Mouse (Mus musculus) kidney, postnatal 0 days (tissue): ENCODE measurements at regions not wholly inside any gene's neighbourhood (a gene's known extent, or its start where the extent isn't known, plus 50 kb on each side); places are given as distances from the start of the nearest gene placed in this dataset.
"Not testable (repeated sequence)": the region's sequence is repeated elsewhere in the genome, so short reads cannot be mapped to it uniquely, and the experiment has no call there.

Source experiments
- ATAC-seq: fragments of 200-750 bp; cut with Nextera tagmentation; replicated peaks from 2 replicates; pipeline ENCODE4 v1.8.0; 2017; ENCODE audit warnings: low read depth, moderate number of reproducible peaks, moderate TSS enrichment, moderate library complexity; ENCODE audit not compliant: low FRiP score
- DNase-seq: peaks from one replicate; pipeline ENCODE4 v3.0.0-alpha.2; 2016; ENCODE audit warnings: low spot score
- H3K27ac ChIP-seq: fragments of 300-500 bp; sonication (generic); 2 replicates; pipeline ENCODE4 v1.5.1; 2014; ENCODE audit warnings: mild to moderate bottlenecking
- H3K27me3 ChIP-seq: fragments of 300-500 bp; sonication (generic); 2 replicates; pipeline ENCODE4 v1.6.1; 2014; ENCODE audit warnings: low read length, mixed read lengths; ENCODE audit not compliant: insufficient read depth
- H3K36me3 ChIP-seq: fragments of 300-500 bp; sonication (generic); 2 replicates; pipeline ENCODE4 v1.6.1; 2014; ENCODE audit warnings: low read length, mixed read lengths; ENCODE audit not compliant: insufficient read depth
- H3K4me1 ChIP-seq: fragments of 300-500 bp; sonication (generic); replicated peaks from 2 replicates; pipeline ENCODE4 v1.6.1; 2014; ENCODE audit warnings: antibody characterized with exemption, low read length, mixed read lengths; ENCODE audit not compliant: insufficient read depth
- H3K4me2 ChIP-seq: fragments of 300-500 bp; sonication (generic); 2 replicates; pipeline ENCODE4 v1.6.1; 2014; ENCODE audit warnings: mild to moderate bottlenecking, low read length, moderate library complexity, mixed read lengths
- H3K4me3 ChIP-seq: fragments of 300-500 bp; sonication (generic); replicated peaks from 2 replicates; pipeline ENCODE4 v1.5.1; 2014; ENCODE audit warnings: low read depth, low read length
- H3K9ac ChIP-seq: fragments of 300-500 bp; sonication (generic); 2 replicates; pipeline ENCODE4 v1.6.1; 2014; ENCODE audit warnings: low read depth, low read length
- H3K9me3 ChIP-seq: fragments of 300-500 bp; sonication (generic); replicated peaks from 2 replicates; pipeline ENCODE4 v1.6.1; 2016; ENCODE audit warnings: low read length, inconsistent platforms, mixed read lengths
- CTCF ChIP-seq: IDR thresholded peaks from 2 replicates; pipeline ENCODE4 v1.5.1; 2016; ENCODE audit warnings: antibody characterized with exemption, low read depth, mild to moderate bottlenecking, moderate library complexity
- WGBS: fragments of 180-500 bp; shearing (Covaris S2); extraction: QIAGEN DNeasy Blood & Tissue Kit; methylation state at CpG from one replicate; pipeline ENCODE4 v1.1.7; 2014; 5-methylcytosine and 5-hydroxymethylcytosine counted together

- H3K27ac ChIP-seq = no peak overlapping the region
- no peaks in the 10 kb centered on the region for H3K9me3 ChIP-seq
- ATAC-seq = no peak
- no peak overlapping the region for H3K9ac ChIP-seq
- no peak for TF ChIP-seq CTCF
- H3K4me2 ChIP-seq = no peak overlapping the region
- no peaks in the 10 kb centered on the region for H3K4me1 ChIP-seq
- 85% methylated on average over 3 of the region's 3 CpGs for WGBS
- H3K36me3 ChIP-seq = no peaks in the 10 kb centered on the region
- no peak for DNase-seq
- H3K4me3 ChIP-seq = no peak overlapping the region
- H3K27me3 ChIP-seq = no peaks in the 10 kb centered on the region
Measured at GRCm38 (mm10) chr2:55315627-55316026, 120.1 kb upstream of the Kcnj3 start.

GRCm38 (mm10) chr2:55354061-55354460, 81.7 kb upstream of the Kcnj3 start:
- ATAC-seq, H3K27me3 ChIP-seq, H3K9me3 ChIP-seq, H3K4me1 ChIP-seq, H3K9ac ChIP-seq, H3K27ac ChIP-seq, H3K36me3 ChIP-seq, H3K4me3 ChIP-seq, H3K4me2 ChIP-seq: not testable (repeated sequence)
- peak; percentile 33 for DNase-seq
- 55% methylated on average over 5 of the region's 5 CpGs for WGBS
